Mouse (Mus musculus): ENCODE data around the gene Esam. TPM values are rescaled to one million over a fixed set of nuclear protein-coding genes. Genes with fewer than 3 reads are reported as not detected.

The Esam gene
- polyA plus RNA-seq, 1 experiment, result 28.8 TPM

DNA sequence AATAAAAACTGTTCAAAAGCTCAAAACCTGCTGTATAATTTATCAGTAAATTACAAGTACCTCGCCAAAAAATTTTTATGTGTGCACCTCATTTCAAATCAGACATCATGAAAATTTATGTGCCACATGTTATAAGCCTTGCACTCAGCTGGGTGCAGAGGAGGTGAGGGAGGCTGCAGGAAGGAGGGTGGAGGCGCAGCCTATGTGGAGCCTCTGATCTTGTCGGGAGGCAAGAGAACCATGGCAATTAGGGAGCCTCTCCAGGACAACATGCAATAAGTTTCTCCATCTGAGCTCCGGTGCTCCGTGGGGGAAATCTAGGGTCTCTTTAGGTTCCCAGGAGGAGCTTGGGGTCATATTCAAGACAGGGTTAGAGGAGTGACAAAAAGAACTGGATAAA lies 39.6 kb downstream of the Esam start:
- 60% methylated on average over 5 of the region's 5 CpGs for WGBS
- no peak overlapping the region for H3K4me3 ChIP-seq (replicated peaks; ENCODE audit: insufficient read depth, low read depth, low read length)

DNA sequence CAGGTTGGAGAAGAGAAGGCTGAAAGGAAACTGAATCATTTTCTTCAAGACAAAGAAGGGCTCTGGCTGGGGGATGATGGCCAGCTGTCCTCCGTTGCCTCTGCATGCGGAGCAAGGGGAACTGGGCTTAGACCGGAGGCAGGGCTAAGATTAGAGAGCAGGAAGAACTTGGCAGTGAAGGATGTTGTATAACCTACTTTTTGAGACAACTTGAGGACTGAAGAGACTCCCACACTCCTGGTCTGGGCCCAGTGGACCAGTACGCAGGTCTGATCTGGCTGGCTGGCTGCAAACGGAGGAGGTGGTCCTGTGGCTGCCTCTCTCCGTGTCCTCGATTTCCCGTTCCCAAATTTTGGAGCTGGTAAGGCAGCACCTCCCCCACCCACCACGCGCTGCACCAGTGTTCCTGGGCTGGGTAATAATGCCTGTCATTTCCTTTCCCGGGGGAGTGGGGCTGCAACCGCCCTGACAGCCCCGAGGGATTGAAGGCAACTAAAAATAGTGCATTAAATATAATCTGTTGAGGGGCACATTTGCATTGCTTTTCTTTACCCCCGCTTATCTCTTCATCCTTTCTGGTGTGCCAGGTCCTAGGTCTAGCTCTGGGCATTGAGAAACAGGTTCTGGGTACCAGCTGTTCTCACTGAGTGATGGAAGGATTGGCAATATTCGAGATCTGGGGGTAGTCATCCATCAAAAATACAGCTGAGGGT lies 40.2 kb downstream of the Esam start:
- H3K27me3 ChIP-seq (ENCODE audit: control insufficient read depth, insufficient read depth, low read length), result no peaks in the 10 kb centered on the region
- 34% methylated on average over 15 of the region's 15 CpGs for WGBS
- no peaks in the 10 kb centered on the region for H3K4me1 ChIP-seq (ENCODE audit: control insufficient read depth, insufficient read depth, low read length)
- no peak for TF ChIP-seq CTCF (IDR thresholded peaks at IDR 0.05; ENCODE audit: borderline replicate concordance, insufficient read depth, low read depth, low read length)
- no peak for TF ChIP-seq POLR2A (IDR thresholded peaks at IDR 0.05; ENCODE audit: borderline replicate concordance, insufficient read depth, low read length)
- H3K27ac ChIP-seq (ENCODE audit: insufficient read depth, low read length), result no peak overlapping the region
- DNase-seq, result no peak
- no peak overlapping the region for H3K4me3 ChIP-seq (replicated peaks; ENCODE audit: insufficient read depth, low read depth, low read length)

More for the DNA sequence above, 39.6 kb downstream of the Esam start:
- H3K27ac ChIP-seq (ENCODE audit: insufficient read depth, low read length), result no peak overlapping the region
- no peaks in the 10 kb centered on the region for H3K27me3 ChIP-seq (ENCODE audit: control insufficient read depth, insufficient read depth, low read length)
- H3K4me1 ChIP-seq (ENCODE audit: control insufficient read depth, insufficient read depth, low read length), result no peaks in the 10 kb centered on the region
- no peak for DNase-seq
- TF ChIP-seq POLR2A (IDR thresholded peaks at IDR 0.05; ENCODE audit: borderline replicate concordance, insufficient read depth, low read length) (no peak), CTCF (IDR thresholded peaks at IDR 0.05; ENCODE audit: borderline replicate concordance, insufficient read depth, low read depth, low read length) (no peak)

DNA sequence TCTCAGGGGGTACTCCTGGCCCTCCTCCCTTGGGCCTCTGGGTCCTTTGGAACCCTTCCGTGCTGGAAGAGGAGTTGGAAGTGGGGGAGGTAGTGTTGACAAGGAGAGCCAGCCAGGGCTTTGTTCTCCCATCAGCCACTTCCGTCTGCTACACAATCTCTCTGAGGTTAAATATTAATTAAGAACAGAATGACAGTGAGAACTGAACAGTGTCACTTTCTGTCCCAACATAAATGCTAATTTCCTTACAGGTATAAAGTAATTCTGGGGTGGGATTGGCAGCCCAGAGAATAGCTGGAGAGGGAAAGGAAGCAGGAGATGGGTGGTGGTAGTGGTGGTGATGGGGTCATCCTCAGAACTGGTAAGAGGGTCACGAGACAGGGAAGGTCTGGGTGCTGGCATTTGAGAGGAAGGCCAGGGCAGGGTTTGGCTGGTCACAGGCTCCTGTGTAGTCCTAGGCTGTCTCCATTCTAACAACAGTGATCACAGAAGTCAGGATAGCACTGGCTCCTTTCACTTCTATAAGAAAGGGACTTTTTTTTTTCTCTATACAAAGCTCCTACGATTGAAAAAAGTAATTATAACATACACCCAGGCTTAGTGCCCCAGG lies 40.8 kb downstream of the Esam start:
- no peak overlapping the region for H3K27ac ChIP-seq (ENCODE audit: insufficient read depth, low read length)
- no peaks in the 10 kb centered on the region for H3K27me3 ChIP-seq (ENCODE audit: control insufficient read depth, insufficient read depth, low read length)

DNA sequence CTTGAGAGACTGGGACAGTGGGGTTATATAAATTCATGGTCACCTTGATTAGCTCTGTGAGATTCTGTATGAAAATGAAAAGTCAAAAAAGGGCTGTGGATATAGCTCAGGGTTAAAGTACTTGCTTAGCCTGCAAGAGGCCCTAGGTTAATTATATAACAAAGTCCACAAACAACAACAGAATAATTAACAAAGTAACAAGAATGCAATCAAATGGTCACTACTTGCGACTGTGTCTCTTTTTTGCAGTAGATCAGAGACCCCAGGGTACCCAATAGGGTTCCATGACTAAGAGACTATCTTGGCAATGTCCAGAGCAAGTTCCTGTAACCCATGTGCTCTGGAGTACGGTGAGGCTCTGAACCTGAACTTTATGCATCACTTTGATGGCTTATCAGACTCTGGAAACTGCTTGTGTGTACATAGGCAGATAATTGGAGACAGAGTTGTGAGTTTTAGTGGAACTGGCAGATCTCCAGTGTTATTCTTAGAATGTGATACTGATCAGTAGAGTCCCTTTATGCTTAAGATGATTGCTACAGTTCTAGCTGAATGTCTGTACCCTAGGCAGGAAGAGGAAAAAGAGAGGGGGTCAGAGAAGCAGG lies 41.5 kb downstream of the Esam start:
- no peaks in the 10 kb centered on the region for H3K4me1 ChIP-seq (ENCODE audit: control insufficient read depth, insufficient read depth, low read length)
- WGBS, result 88% methylated on average over 2 of the region's 2 CpGs
- DNase-seq, result no peak
- no peak overlapping the region for H3K27ac ChIP-seq (ENCODE audit: insufficient read depth, low read length)
- no peaks in the 10 kb centered on the region for H3K27me3 ChIP-seq (ENCODE audit: control insufficient read depth, insufficient read depth, low read length)
- TF ChIP-seq CTCF (IDR thresholded peaks at IDR 0.05; ENCODE audit: borderline replicate concordance, insufficient read depth, low read depth, low read length) (no peak), POLR2A (IDR thresholded peaks at IDR 0.05; ENCODE audit: borderline replicate concordance, insufficient read depth, low read length) (no peak)
- no peak overlapping the region for H3K4me3 ChIP-seq (replicated peaks; ENCODE audit: insufficient read depth, low read depth, low read length)

More for the DNA sequence above, 40.8 kb downstream of the Esam start:
- TF ChIP-seq POLR2A (IDR thresholded peaks at IDR 0.05; ENCODE audit: borderline replicate concordance, insufficient read depth, low read length) (no peak), CTCF (IDR thresholded peaks at IDR 0.05; ENCODE audit: borderline replicate concordance, insufficient read depth, low read depth, low read length) (no peak)
- Histone ChIP-seq H3K4me1 (ENCODE audit: control insufficient read depth, insufficient read depth, low read length) (no peaks in the 10 kb centered on the region), H3K4me3 (replicated peaks; ENCODE audit: insufficient read depth, low read depth, low read length) (no peak overlapping the region)
- 54% methylated on average over 4 of the region's 4 CpGs for WGBS
- no peak for DNase-seq

DNA sequence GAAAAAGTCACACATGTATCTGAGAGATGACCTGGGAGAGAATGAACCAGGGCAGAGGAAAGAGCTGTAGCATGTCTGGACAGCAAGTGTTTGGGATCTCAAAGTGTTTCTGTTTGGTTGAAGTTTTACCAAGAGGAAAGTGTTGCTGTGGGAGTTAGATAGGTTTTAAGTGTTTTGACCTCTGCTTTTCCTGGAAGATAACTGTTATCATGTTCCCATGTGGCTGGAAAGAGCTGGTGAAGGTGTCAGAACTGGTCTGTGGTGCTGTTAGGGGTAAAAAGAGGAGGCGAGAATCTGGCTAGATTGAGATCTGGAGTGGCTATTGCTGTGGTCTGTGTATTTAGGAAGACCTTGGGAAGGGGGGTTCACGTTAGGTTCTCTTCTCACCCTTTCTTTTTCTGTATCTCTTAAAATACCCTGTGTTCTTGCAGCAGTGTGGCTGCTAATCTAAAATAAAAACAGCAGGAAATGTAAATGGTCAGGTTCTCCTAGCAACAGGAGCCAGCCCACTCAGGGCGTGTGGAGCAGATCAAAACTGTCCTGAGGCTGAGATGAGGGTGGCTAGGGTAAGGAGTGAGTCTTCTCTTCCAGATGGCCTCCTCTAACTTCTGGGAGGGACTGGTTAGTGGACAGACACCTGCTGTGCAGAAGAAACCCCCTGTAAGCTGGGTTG lies 44.5 kb downstream of the Esam start:
- TF ChIP-seq CTCF (IDR thresholded peaks at IDR 0.05; ENCODE audit: borderline replicate concordance, insufficient read depth, low read depth, low read length) (no peak), POLR2A (IDR thresholded peaks at IDR 0.05; ENCODE audit: borderline replicate concordance, insufficient read depth, low read length) (no peak)
- Histone ChIP-seq H3K4me1 (ENCODE audit: control insufficient read depth, insufficient read depth, low read length) (no peaks in the 10 kb centered on the region), H3K4me3 (replicated peaks; ENCODE audit: insufficient read depth, low read depth, low read length) (no peak overlapping the region), H3K27ac (ENCODE audit: insufficient read depth, low read length) (no peak overlapping the region), H3K27me3 (ENCODE audit: control insufficient read depth, insufficient read depth, low read length) (no peaks in the 10 kb centered on the region)
- 55% methylated on average over 3 of the region's 3 CpGs for WGBS
- no peak for DNase-seq

DNA sequence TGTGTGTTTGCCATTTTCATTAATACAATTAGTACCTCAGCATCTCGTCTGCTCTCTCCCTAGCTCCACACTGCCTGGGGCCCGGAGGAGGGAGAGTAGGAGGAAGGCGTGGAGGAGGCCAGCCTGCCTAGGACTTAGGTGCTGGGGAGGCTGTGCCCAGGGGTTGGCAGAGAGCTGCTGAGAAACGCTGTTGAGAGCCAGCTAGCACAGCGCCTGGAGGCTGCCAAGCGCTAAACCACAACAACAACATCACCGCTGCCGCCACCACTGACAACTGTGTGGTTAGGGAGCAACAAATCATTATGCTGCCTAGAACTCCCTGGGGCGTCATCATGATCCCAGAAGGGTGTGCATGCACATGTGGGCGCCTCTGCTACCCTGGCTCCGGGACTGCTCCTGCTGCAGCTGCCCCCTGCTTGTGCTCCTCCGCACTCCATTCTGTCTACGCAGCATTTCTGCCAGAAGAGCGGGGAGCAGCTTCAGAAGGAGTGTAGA lies 48.6 kb downstream of the Esam start:
- 27% methylated on average over 14 of the region's 14 CpGs for WGBS
- DNase-seq, result no peak
- Histone ChIP-seq H3K4me3 (replicated peaks; ENCODE audit: insufficient read depth, low read depth, low read length) (no peak overlapping the region), H3K27ac (ENCODE audit: insufficient read depth, low read length) (no peak overlapping the region), H3K4me1 (ENCODE audit: control insufficient read depth, insufficient read depth, low read length) (no peaks in the 10 kb centered on the region), H3K27me3 (ENCODE audit: control insufficient read depth, insufficient read depth, low read length) (no peaks in the 10 kb centered on the region)
- TF ChIP-seq POLR2A (IDR thresholded peaks at IDR 0.05; ENCODE audit: borderline replicate concordance, insufficient read depth, low read length) (no peak), CTCF (IDR thresholded peaks at IDR 0.05; ENCODE audit: borderline replicate concordance, insufficient read depth, low read depth, low read length) (no peak)

DNA sequence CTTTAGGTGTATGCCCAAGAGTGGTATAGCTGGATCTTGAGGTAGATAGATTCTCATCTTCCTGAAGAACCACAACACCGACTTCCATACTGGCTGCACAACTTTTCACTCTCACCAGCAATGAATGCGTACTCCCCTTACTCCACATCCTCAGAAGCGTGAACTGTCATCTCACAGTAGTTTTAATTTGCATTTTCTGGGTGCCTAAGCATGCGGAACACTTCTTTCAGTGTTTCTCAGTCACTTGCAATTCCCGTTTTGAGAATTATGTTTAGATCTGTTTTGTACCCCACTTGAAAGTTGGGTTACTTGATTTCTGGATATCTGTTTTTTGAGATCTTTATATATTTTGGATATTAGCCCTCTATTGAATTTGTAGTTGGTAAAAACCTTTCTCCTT lies 55.7 kb downstream of the Esam start:
- WGBS, result 77% methylated on average over 5 of the region's 5 CpGs
- TF ChIP-seq CTCF (IDR thresholded peaks at IDR 0.05; ENCODE audit: borderline replicate concordance, insufficient read depth, low read depth, low read length) (no peak), POLR2A (IDR thresholded peaks at IDR 0.05; ENCODE audit: borderline replicate concordance, insufficient read depth, low read length) (no peak)
- no peak for DNase-seq
- no peaks in the 10 kb centered on the region for H3K4me1 ChIP-seq (ENCODE audit: control insufficient read depth, insufficient read depth, low read length)
- no peaks in the 10 kb centered on the region for H3K27me3 ChIP-seq (ENCODE audit: control insufficient read depth, insufficient read depth, low read length)
- H3K4me3 ChIP-seq (replicated peaks; ENCODE audit: insufficient read depth, low read depth, low read length), result no peak overlapping the region
- H3K27ac ChIP-seq (ENCODE audit: insufficient read depth, low read length), result no peak overlapping the region
